Mouse (Mus musculus) neural tube, embryonic 15.5 days (tissue): ENCODE results near the gene Gm266. TPM values are rescaled to one million over a fixed set of nuclear protein-coding genes. Genes with fewer than 3 reads are reported as not detected.

Source experiments
- ATAC-seq: fragments of 200-750 bp; cut with Nextera tagmentation; 2 replicates; pipeline ENCODE4 v1.8.0; 2017; ENCODE audit warnings: mild to moderate bottlenecking, moderate TSS enrichment, moderate library complexity; ENCODE audit not compliant: low FRiP score
- H3K27ac ChIP-seq: fragments of 300-500 bp; sonication (generic); replicated peaks from 2 replicates; pipeline ENCODE4 v1.5.1; 2015; ENCODE audit warnings: mild to moderate bottlenecking, inconsistent platforms
- H3K27me3 ChIP-seq: fragments of 300-500 bp; sonication (generic); replicated peaks from 2 replicates; pipeline ENCODE4 v1.6.1; 2015; ENCODE audit warnings: inconsistent platforms
- H3K36me3 ChIP-seq: fragments of 300-500 bp; sonication (generic); 2 replicates; pipeline ENCODE4 v1.6.1; 2015; ENCODE audit warnings: inconsistent platforms
- H3K4me1 ChIP-seq: fragments of 300-500 bp; sonication (generic); 2 replicates; pipeline ENCODE4 v1.6.1; 2015; ENCODE audit warnings: inconsistent platforms
- H3K4me2 ChIP-seq: fragments of 300-500 bp; sonication (generic); 2 replicates; pipeline ENCODE4 v1.6.1; 2015; ENCODE audit warnings: inconsistent platforms, mild to moderate bottlenecking, moderate library complexity
- H3K4me3 ChIP-seq: fragments of 300-500 bp; sonication (generic); replicated peaks from 2 replicates; pipeline ENCODE4 v1.5.1; 2015; ENCODE audit warnings: mild to moderate bottlenecking, inconsistent platforms
- H3K9ac ChIP-seq: fragments of 300-500 bp; sonication (generic); replicated peaks from 2 replicates; pipeline ENCODE4 v1.6.1; 2015; ENCODE audit warnings: mild to moderate bottlenecking, inconsistent platforms
- H3K9me3 ChIP-seq: fragments of 300-500 bp; sonication (generic); replicated peaks from 2 replicates; pipeline ENCODE4 v1.6.1; 2016; ENCODE audit warnings: inconsistent platforms
- WGBS: fragments of 180-500 bp; shearing (Covaris S2); methylation state at CpG from one replicate; pipeline ENCODE4 v1.1.7; 2015; ENCODE audit warnings: mixed read lengths; 5-methylcytosine and 5-hydroxymethylcytosine counted together
- polyA plus RNA-seq: library from polyadenylated mRNA; unstranded; fragments of >200 nt; fragmentation: Nextera tagmentation; extraction: Ambion mirVana; gene quantifications from 2 replicates; pipeline ENCODE4 v1.2.1, GENCODE M21; 2015

The Gm266 gene
- polyA plus RNA-seq, 1 experiment from 2014 or later: 2.9 TPM

DNA sequence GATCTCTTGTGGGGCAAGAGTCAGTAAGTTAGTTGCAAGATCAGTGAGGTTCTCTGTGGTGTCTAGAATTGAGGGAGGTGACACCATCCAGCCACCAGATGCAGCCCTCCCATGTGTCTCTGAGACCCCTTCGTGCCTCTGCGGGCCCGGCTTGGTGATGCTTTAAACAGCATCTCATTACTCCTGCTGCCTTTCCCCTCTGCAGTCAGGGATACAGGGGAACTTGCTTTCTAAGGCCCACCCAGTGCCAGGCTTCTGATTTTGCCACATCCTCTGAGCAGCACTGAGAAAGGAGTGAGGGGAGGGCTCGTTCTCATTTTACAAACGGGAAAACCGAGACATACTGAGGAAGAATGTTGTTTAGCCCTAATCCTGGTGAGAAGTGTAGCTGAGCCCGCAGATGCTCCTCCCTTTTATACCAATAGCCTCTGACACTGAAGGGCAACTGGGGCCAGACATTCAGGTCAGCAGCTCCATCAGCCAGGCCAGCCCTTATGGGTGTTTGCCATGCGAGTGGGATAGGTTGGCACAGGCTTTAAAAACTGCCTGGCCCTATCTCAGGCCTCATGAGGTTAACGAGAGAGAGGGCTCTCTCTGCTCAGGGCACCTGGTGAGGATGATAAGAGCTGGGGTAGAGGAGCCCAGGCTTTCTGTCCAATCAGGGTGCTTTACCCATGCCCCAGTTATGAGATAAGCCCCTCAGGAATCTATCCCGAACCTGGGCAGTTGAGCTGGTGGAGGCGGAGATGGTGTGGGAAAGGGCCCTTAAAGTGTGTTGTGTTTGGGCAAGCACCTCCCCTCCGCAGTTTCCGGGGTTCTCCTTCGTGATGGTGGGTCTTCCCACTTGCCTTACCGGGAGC is 42.4 kb downstream of the Gm266 start:
- Histone ChIP-seq H3K9ac (no peak overlapping the region), H3K4me1 (peaks cover 25% of the 10 kb centered on the region), H3K27me3 (peaks cover 94% of the 10 kb centered on the region), H3K4me2 (peak overlapping the region; percentile 79), H3K4me3 (peak overlapping the region; percentile 37; the same call in 1 of the 2 replicates), H3K36me3 (no peaks in the 10 kb centered on the region), H3K27ac (no peak overlapping the region), H3K9me3 (no peaks in the 10 kb centered on the region)
- 16% methylated on average over 15 of the region's 15 CpGs for WGBS
- no peak for ATAC-seq

DNA sequence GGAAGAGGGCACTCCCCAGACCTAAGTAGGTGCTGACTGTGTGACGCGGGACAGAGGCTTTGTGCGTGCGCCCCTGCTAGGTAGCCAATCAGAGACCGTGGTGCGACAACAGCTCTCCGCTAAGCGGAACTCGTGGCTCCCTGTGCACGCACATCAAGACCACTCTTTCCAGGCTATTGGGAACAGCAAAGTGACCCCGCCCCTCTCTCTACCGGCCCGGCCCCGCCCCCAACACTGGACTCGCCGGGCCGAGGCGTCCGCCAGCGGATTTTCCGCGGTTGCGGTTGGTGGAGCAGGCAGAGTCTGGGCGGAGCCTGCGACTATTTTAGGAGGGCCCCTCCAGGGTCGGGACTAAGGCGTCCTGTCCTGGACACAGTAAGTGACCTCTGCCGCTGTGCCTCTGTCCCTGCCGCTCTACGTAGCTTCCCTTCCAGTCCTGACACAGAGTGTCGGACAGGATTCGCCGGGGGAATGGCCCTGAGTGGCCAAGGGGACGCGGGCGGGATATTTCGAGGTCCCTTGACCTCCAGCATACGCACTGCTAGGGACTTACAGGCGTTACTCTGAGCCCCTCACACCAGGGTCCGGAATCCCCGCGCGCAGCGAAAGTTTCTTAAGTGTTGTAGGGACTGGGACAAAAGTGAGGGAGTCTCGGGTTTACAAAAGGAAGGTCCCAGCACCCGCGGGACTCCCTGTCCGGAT is 43.2 kb downstream of the Gm266 start, which contains the start of gene Tnfaip2:
Gene Tnfaip2 (plus strand): TSS at position 161 of the 702 bp plus-strand sequence.
- no peaks in the 10 kb centered on the region for H3K36me3 ChIP-seq
- H3K27me3 ChIP-seq: peaks cover 93% of the 10 kb centered on the region
- H3K9me3 ChIP-seq: no peaks in the 10 kb centered on the region
- H3K4me3 ChIP-seq: peak within 1 kb of the TSS; percentile 37
- no peak within 1 kb of the TSS for H3K9ac ChIP-seq
- H3K4me1 ChIP-seq: peaks cover 25% of the 10 kb centered on the region
- H3K4me2 ChIP-seq: peak within 1 kb of the TSS; percentile 79
- WGBS: under 1% methylated on average over 48 of the region's 48 CpGs
- no peak within 1 kb of the TSS for H3K27ac ChIP-seq
- ATAC-seq: peak; percentile 69

DNA sequence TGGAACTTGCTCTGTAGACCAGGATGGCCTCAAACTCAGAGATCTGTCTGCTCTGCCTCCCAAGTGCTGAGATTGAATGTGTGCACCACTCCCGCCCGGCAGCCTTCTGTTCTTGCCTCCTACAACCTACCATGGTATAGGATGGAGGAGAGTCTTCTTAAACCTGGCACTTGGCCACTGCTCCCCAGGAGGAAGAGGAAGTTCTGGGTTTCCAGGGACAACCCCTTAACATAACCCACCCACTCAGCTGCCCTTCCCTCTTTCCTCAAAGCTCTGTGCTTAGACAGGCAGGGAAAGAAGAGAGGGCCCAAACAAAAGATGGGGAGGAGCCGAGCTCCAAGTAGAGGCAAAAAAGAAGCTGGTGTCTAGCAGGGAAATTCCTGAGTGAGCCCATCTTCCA is 44.1 kb downstream of the Gm266 start:
- no peaks in the 10 kb centered on the region for H3K36me3 ChIP-seq
- no peaks in the 10 kb centered on the region for H3K9me3 ChIP-seq
- no peak overlapping the region for H3K4me3 ChIP-seq
- H3K27ac ChIP-seq: no peak overlapping the region
- no peak overlapping the region for H3K4me2 ChIP-seq
- H3K4me1 ChIP-seq: peaks cover 24% of the 10 kb centered on the region
- ATAC-seq: no peak
- no peak overlapping the region for H3K9ac ChIP-seq
- H3K27me3 ChIP-seq: peaks cover 91% of the 10 kb centered on the region
- WGBS: 58% methylated on average over 3 of the region's 3 CpGs

DNA sequence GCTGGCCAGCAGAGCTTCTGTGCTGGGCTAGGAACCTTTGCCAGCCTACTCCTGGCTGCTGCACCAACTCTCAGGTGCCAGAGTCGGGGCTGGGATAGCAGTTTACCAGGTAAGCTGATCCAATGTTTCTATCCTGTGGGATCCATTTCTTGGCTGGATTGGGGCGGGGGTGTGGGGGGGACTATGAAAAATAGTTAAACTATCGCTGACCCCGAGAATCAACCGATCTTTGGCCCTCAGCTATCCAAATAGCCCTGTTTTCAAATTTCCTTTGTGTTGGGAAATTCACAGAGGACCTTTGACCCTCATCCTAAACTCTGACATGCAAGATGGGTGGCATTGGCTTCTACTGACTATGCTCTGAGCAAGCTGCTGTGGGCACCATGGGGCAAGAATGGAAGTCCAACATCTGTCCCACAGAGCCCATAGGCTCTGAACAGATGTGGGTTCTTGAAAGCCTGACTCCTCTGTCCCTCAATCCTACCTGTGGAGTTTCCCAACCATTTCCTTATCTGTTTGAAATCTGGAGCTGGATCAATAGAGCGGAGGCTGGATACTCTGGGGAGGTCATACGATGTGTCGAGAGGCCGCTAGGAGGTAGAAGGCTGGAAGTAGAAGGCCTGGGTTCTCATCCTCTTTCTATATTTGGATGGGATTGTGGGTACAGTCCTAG is 44.8 kb downstream of the Gm266 start:
- Histone ChIP-seq H3K27ac (no peak overlapping the region), H3K27me3 (peaks cover 85% of the 10 kb centered on the region), H3K9ac (no peak overlapping the region), H3K36me3 (no peaks in the 10 kb centered on the region), H3K4me3 (no peak overlapping the region), H3K4me2 (no peak overlapping the region), H3K9me3 (no peaks in the 10 kb centered on the region), H3K4me1 (peaks cover 17% of the 10 kb centered on the region)
- WGBS: 94% methylated on average over 9 of the region's 9 CpGs
- ATAC-seq: no peak

DNA sequence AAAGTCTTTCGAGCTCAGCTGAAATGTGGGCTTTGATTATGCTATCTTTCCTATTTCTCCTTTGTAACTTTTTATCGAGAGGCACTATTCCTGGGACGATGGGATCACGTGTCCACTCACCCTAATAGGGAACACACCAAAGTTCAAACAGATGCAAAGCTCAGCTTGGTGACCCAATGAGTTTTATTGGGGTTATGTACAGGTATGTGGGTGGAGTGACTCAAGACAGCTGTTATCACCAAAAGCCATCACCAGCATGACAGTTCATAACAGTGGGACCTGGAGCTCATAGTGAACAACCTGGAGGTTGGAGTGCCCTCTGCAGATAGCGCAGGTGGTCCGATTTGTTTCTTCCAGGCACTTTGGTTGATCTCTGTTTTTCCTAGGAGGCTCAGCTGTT is 46.8 kb downstream of the Gm266 start:
- peaks cover 69% of the 10 kb centered on the region for H3K27me3 ChIP-seq

DNA sequence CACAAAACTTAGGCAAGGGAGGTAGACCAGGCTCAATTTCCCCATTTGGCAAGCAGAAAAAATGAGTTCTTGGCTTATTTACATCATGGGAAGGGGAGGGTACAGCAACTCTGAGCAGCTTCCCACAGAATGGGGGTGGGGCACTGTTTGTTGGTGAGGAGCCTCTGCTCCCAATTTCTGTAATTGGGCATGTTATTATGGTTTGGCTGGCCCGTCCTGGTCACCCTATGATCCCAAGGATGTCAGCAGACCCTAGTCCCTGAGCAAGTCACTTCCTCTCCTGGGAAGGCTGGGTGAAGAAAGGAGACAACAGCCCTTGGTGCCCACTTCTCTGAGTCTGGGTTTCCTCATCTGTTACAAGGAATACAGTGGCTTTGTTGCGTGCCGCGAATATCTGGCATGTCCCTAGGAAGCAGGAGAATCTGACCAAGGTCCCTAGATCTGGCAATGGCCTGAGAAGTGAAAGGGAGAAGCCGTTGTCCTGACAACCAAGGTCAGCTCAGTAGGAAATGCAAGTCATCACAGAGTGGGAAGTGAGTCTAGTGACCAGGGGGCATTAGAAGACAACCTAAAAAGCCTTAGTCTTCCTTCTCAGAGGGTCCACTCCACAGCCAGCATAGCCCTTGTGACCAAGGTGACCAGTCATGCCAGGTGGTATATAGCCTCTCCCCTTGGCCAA is 48.3 kb downstream of the Gm266 start:
- no peak for ATAC-seq
- 65% methylated on average over 5 of the region's 5 CpGs for WGBS
- H3K27me3 ChIP-seq: peaks cover 60% of the 10 kb centered on the region
- no peak overlapping the region for H3K9ac ChIP-seq
- no peaks in the 10 kb centered on the region for H3K36me3 ChIP-seq
- no peak overlapping the region for H3K27ac ChIP-seq
- H3K4me1 ChIP-seq: peaks cover 20% of the 10 kb centered on the region
- H3K4me3 ChIP-seq: no peak overlapping the region
- H3K4me2 ChIP-seq: no peak overlapping the region
- no peaks in the 10 kb centered on the region for H3K9me3 ChIP-seq

More for the DNA sequence above, 46.8 kb downstream of the Gm266 start:
- H3K27ac ChIP-seq: no peak overlapping the region
- H3K4me1 ChIP-seq: peaks cover 26% of the 10 kb centered on the region
- no peaks in the 10 kb centered on the region for H3K9me3 ChIP-seq
- ATAC-seq: no peak
- WGBS: 89% methylated on average over 6 of the region's 6 CpGs
- no peak overlapping the region for H3K9ac ChIP-seq
- H3K36me3 ChIP-seq: no peaks in the 10 kb centered on the region
- no peak overlapping the region for H3K4me2 ChIP-seq
- H3K4me3 ChIP-seq: no peak overlapping the region

DNA sequence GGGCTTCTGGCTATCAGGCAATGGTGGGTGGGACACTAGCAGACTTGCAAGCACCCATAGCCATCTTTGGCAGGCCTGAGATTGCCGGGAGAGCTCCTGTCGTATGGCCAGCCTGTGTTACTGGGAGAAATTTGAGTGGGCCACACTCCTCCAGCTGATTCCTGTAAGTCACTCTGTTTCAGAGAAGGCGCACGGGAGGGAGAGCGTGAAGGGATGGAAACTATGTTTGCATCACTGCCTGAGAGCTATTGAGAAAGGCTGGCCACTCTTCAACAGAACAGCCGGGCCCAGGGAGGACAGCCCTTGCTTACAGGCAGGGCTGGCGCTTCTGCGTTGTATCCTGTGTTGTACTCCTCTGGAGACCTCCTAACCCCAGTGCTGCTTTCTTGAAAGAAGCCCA is 49.0 kb downstream of the Gm266 start:
- no peaks in the 10 kb centered on the region for H3K36me3 ChIP-seq
- peaks cover 16% of the 10 kb centered on the region for H3K4me1 ChIP-seq
- no peak overlapping the region for H3K4me3 ChIP-seq
- WGBS: 74% methylated on average over 8 of the region's 8 CpGs
- no peak for ATAC-seq
- no peak overlapping the region for H3K27ac ChIP-seq
- H3K4me2 ChIP-seq: no peak overlapping the region
- H3K9me3 ChIP-seq: no peaks in the 10 kb centered on the region
- no peak overlapping the region for H3K9ac ChIP-seq
- H3K27me3 ChIP-seq: peaks cover 60% of the 10 kb centered on the region

DNA sequence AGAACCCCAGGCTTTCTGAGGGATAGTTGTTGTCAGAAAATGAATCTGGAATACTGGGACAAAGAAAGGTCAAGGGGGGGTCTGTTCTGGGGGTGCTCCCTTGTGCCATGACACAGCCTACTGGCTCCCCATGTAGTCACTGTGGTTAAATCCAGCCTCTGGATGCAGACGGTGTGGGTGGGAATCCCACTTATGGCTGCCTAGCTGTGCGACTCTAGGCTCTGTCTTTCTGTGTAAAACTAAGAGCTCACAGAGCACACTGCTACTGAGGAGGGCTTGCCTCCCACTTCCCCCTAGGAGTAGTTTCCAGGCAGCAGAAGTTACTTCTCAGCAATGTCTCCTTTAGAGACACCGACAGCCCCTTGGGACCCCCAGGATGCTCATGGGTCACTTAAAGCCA is 49.5 kb downstream of the Gm266 start:
- Histone ChIP-seq H3K27me3 (peaks cover 60% of the 10 kb centered on the region), H3K9me3 (no peaks in the 10 kb centered on the region)
- WGBS: 85% methylated on average over 3 of the region's 3 CpGs

DNA sequence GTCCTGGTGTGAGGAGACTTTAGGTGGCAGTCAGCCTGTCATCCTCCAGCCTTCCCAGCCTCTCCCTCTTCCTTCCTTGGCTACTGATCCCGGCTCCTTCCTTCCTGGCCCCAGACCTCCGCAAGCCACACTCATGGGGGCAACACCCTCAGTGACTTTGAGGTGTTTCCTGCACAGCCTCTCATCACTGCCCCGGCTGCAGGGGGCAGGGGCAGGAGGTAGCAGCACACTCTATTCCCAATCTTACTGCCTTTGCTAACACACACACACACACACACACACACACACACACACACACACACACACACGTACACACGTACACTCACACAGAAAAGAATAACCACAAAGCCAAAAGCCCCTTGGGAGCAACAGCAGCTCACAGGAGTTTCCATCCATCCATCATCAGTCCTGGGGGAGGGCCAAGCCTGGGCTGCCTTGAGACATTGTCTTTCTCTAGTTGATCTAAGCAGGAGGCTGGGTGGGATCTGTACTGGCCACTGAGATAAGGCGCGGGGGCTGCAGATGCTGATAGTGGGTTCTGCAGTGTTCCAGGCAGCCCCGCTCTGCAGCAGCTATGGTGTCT is 50.8 kb downstream of the Gm266 start:
- Histone ChIP-seq H3K9ac (no peak overlapping the region), H3K4me3 (no peak overlapping the region), H3K27ac (no peak overlapping the region), H3K36me3 (no peaks in the 10 kb centered on the region), H3K4me2 (peak overlapping the region; percentile 23; the same call in 1 of the 2 replicates), H3K4me1 (peaks cover 27% of the 10 kb centered on the region), H3K27me3 (peaks cover 62% of the 10 kb centered on the region), H3K9me3 (no peaks in the 10 kb centered on the region)
- ATAC-seq: no peak; the same call in 1 of the 2 replicates
- 56% methylated on average over 8 of the region's 8 CpGs for WGBS

More for the DNA sequence above, 49.5 kb downstream of the Gm266 start:
- Histone ChIP-seq H3K4me3 (no peak overlapping the region), H3K4me2 (no peak overlapping the region), H3K4me1 (peaks cover 16% of the 10 kb centered on the region), H3K27ac (no peak overlapping the region), H3K9ac (no peak overlapping the region), H3K36me3 (no peaks in the 10 kb centered on the region)
- ATAC-seq: no peak
